Mouse (Mus musculus): ENCODE data around the gene Zswim9. TPM values are rescaled to one million over a fixed set of nuclear protein-coding genes. Genes with fewer than 3 reads are reported as not detected.
A peak's percentile ranks its signal among the peaks of the same experiment; 100 is the strongest.

Gene Zswim9
- total RNA-seq (2015; ENCODE audit: low replicate concordance) (0.21 and 3.1 TPM in 2 replicates), total RNA-seq (2017; ENCODE audit: low replicate concordance) (2.1 and 2.2 TPM in 2 replicates)

- ATAC-seq (replicated peaks; ENCODE audit: low FRiP score, poor library complexity, severe bottlenecking), result peak; percentile 96
These were observed at the start of gene Zswim9 for GRCm38 (mm10) chr7:13278308-13278891. Gene Zswim9 (minus strand): TSS chr7:13278721.

- ATAC-seq (replicated peaks; ENCODE audit: low FRiP score, poor library complexity, severe bottlenecking), result peak; percentile 72; the same call in 1 of the 2 replicates
These were observed 45.8 kb upstream of the Zswim9 start, which contains the start of gene Pla2g4c for GRCm38 (mm10) chr7:13324316-13324715. Gene Pla2g4c (plus strand): TSS chr7:13324655.

DNA sequence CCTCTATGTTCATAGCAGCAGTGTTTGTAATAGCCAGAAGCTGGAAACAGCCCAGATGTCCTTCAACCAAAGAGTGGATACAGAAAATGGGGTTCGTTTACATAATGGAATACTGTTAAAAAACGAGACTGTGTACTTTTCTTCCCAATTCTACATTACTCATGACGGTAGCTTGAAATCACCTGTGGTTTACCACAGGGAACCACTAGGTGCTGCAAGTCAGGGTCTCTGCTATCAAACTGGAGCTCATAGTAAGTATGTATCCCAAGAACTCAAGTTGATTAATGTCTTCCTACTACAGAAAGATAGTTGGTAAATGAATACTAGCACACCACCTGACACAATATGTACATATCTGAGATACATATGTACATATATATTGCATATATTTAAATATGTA is 42.9 kb upstream of the Zswim9 start:
- ATAC-seq (replicated peaks; ENCODE audit: low FRiP score, poor library complexity, severe bottlenecking), result no peak

DNA sequence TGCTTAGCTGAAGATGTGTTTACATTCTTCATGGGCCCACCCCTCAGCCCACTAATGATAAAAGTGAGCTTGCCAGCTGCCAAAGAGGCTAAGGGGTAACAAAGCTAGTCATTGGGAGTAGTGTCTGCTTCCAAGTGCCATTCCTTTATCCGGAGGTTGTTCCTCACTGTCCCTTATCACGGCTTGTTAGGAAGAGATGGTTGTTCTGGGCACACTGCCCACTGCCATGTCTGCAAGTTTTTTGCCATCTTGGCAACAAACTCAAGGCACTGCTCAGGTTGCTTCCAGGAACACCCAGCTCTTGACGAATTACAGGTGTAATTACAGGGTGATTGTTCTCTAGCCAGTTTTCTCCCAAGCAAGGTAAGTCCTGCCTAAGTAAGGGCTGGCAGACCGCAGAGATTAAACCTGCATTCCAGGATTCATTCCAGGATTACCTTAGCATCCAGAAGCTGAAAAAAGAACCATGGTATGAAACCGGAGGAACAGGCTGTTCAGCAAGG is 35.6 kb upstream of the Zswim9 start:
- no peak for ATAC-seq (replicated peaks; ENCODE audit: low FRiP score, poor library complexity, severe bottlenecking)

DNA sequence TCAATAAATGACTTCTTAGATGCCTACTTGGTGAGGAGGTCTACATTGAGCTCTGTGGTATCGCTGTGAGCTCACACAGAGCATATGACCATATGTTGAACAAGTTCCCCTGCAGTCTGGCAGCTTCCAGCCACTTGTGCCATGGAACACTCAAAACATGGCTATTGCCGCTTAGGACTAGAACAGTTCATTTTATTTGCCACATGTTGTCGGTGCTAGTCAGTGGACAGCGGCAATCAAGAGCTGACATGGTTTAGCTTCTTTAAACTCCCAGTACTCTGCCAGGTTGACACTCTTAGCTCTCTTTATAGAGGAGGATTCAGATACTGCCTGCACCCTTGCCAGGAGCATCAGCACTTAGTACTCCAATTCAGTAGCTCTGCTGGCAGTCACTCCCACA is 32.9 kb upstream of the Zswim9 start:
- no peak for ATAC-seq (replicated peaks; ENCODE audit: low FRiP score, poor library complexity, severe bottlenecking)

GRCm38 (mm10) chr7:13310493-13311199 is 32.1 kb upstream of the Zswim9 start:
- no peak for ATAC-seq (replicated peaks; ENCODE audit: low FRiP score, poor library complexity, severe bottlenecking)

DNA sequence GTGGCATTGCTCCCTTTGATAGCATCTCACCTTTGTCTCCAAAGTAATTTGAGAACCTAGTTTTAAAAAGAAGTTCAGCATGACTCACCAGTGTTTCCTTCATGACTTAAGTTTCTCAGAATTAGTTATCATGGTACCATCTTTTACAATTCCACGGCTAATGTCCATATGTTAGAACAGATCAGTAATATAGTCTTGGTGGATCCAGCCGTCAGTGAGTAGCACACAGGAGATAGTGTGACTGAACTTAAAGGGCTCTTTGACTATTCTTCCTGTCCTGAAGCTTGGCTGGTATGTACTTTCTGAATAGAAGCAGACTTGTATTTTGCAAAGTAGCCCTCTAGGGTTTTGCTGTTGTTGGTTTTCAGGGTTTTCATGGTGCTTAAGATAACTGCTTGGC is 30.9 kb upstream of the Zswim9 start:
- no peak for ATAC-seq (replicated peaks; ENCODE audit: low FRiP score, poor library complexity, severe bottlenecking)

GRCm38 (mm10) chr7:13303372-13303771 is 24.9 kb upstream of the Zswim9 start:
- ATAC-seq (replicated peaks; ENCODE audit: low FRiP score, poor library complexity, severe bottlenecking), result no peak

DNA sequence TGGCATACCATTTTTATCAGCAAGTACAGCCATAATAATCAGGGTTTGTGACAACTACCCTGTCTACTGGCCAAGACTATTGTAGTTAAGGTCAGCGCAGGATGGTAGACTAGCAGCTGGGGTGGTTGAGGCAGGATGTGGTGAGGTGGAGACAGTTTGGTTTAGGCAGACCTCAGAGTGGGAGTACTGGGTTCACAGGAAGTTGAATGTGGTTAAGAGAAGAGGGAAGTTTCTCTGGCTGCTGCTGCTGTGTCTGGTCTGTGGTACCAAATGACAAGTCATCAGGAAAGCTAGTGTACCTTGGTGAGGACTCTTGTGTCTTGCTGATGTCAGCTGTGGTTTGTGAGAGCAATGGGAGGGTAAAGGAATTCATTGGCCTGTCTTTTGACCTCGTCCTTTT is 24.3 kb upstream of the Zswim9 start:
- ATAC-seq (replicated peaks; ENCODE audit: low FRiP score, poor library complexity, severe bottlenecking), result no peak

GRCm38 (mm10) chr7:13301643-13302042 is 23.1 kb upstream of the Zswim9 start:
- no peak for ATAC-seq (replicated peaks; ENCODE audit: low FRiP score, poor library complexity, severe bottlenecking)

DNA sequence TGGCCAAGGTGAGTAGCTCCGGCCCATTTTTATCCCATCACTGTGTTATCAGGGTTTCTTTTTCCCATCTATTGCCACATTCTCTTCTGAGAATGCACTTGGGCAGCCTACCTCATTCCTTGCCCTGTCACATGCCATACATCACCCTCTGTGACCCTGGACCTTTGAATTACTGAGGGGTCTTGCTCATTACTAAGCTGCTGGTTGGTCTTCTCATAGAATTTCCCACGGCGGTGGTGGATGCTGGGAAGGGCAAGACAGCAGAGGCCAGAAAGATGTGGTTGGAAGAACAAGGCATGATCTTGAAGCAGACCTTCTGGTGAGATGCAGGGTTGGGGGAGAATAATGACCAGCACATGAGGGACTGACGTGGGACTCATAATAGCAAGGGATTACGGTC is 20.3 kb upstream of the Zswim9 start:
- ATAC-seq (replicated peaks; ENCODE audit: low FRiP score, poor library complexity, severe bottlenecking), result no peak

- ATAC-seq (replicated peaks; ENCODE audit: low FRiP score, poor library complexity, severe bottlenecking), result no peak
These were observed 19.1 kb upstream of the Zswim9 start for GRCm38 (mm10) chr7:13297636-13298035.

DNA sequence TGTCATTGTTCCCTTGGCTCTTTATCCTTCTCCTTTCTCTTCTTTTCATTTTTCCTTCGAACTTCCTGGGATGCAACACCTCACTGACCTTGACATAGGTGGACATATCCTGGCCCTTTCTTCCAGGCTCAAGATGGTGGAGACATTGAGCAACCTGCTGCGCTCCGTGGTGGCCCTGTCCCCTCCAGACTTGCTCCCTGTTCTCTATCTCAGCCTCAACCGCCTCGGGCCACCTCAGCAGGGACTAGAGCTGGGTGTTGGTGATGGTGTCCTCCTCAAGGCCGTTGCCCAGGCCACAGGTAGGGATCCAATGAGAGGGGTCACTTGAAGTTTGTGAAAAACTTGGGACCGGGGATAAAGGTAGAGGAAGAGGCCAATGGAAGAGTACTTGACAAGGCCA is 16.7 kb upstream of the Zswim9 start:
- ATAC-seq (replicated peaks; ENCODE audit: low FRiP score, poor library complexity, severe bottlenecking), result no peak

- ATAC-seq (replicated peaks; ENCODE audit: low FRiP score, poor library complexity, severe bottlenecking), result no peak
These were observed 15.6 kb upstream of the Zswim9 start for GRCm38 (mm10) chr7:13293878-13294855.

- no peak for ATAC-seq (replicated peaks; ENCODE audit: low FRiP score, poor library complexity, severe bottlenecking)
These were observed 12.8 kb upstream of the Zswim9 start for GRCm38 (mm10) chr7:13291370-13291769.

- ATAC-seq (replicated peaks; ENCODE audit: low FRiP score, poor library complexity, severe bottlenecking), result no peak
These were observed 11.6 kb upstream of the Zswim9 start for GRCm38 (mm10) chr7:13290041-13290675.

DNA sequence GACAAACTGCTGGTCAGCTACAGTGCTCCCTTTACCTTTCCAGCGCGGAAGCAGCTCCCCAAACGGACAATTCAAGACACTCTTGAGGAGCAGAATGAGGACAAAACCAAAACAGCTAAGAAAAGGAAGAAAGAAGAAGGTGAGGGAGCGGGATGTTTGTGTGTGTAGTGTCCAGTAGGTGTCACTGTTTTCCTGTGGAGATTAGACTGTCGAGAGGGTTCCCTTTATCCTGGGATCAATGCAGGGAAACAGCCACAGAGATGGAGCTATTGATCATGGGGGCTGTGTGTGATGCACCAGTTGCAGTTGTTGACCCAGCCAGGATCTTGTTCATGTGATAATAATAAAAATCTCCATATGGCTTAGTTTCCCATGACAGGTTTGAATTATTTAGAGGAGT is 10.1 kb upstream of the Zswim9 start:
- peak; percentile 67 for ATAC-seq (replicated peaks; ENCODE audit: low FRiP score, poor library complexity, severe bottlenecking)

DNA sequence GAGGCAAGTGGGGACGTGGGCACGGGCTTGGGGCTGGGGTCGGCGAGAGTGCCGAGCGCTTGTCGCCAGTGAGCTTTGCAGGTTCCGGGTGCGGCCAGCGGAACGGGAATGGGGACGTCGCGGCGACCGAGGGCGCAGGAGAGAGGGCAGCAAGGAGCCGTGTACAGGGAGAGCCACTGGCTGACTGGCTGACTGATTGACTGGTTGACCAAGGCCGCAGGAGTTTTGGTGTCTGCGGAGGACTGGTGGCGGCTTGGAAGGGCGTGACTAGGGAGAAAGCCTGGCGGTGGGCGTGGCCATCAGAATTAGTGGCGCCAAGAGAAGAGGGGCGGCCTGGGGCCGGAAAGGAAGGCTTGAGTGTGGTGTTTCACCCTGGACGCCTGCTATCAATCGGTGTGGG is 436 bp upstream of the Zswim9 start:
- ATAC-seq (replicated peaks; ENCODE audit: low FRiP score, poor library complexity, severe bottlenecking), result peak; percentile 69

DNA sequence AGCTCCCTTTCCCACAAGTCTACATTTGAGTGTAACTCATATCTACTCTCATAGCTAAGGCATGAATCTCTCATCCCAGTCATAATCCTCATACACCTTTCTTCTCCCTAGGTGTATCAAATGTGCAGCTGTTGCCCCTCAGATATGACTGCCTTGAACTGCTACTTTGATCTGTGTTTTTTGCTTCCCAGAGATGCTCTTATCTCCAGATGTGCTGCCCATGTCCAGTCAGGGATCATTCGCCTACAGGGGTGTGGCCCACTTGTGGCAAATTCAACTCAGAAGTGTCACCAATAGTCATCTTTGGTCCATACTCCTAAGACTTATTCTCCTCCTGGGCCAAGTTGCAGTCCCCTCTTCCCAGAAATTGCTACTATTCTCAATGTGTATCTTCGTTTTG is 688 bp downstream of the Zswim9 start:
- ATAC-seq (replicated peaks; ENCODE audit: low FRiP score, poor library complexity, severe bottlenecking), result 0 out of 2 replicates have a peak, but pooled peaks have one; percentile 31

- ATAC-seq (replicated peaks; ENCODE audit: low FRiP score, poor library complexity, severe bottlenecking), result no peak
These were observed 1.4 kb downstream of the Zswim9 start, which contains the start of gene Lig1 for GRCm38 (mm10) chr7:13277081-13277480. Gene Lig1 (plus strand): TSS chr7:13277283.

All from erythroblast, adult 5-6 weeks (primary cell).